Mouse (Mus musculus) erythroblast, embryonic 14.5 days (primary cell): ENCODE data around the gene Klhl22.

ENCODE experiments used
- GATA1 ChIP-seq: IDR thresholded peaks from 2 replicates; pipeline ENCODE4 v1.6.1; 2012; ENCODE audit warnings: low read length, inconsistent platforms, mixed read lengths
- TAL1 ChIP-seq: IDR thresholded peaks from 3 replicates; pipeline ENCODE4 v1.6.1; 2012; ENCODE audit warnings: low read length, inconsistent platforms, mixed read lengths

GRCm38 (mm10) chr16:17759344-17759773, at the start of gene Klhl22:
- no peak for TF ChIP-seq TAL1
- TF ChIP-seq GATA1 = no peak
